Mouse (Mus musculus): ENCODE measurements at regions not wholly inside any gene's neighbourhood (a gene's known extent, or its start where the extent isn't known, plus 50 kb on each side); places are given as distances from the start of the nearest gene placed in this dataset.

GRCm38 (mm10) chr12:113906459-113906858 lies 362.8 kb downstream of the Adam6a start:
- TF ChIP-seq EP300 (IDR thresholded peaks at IDR 0.05; ENCODE audit: low read depth) (no peak), CTCF (IDR thresholded peaks at IDR 0.05; ENCODE audit: low read depth) (no peak)
